Mouse (Mus musculus): ENCODE results near the gene Kat2b. TPM values are rescaled to one million over a fixed set of nuclear protein-coding genes. Genes with fewer than 3 reads are reported as not detected.

Kat2b gene
- total and polyA plus RNA-seq, 3 experiments: 6.2 to 7.4 TPM; not detected in 1

GRCm38 (mm10) chr17:53591910-53592309 lies 25.2 kb downstream of the Kat2b start:
- Histone ChIP-seq H3K27ac (ENCODE audit: control insufficient read depth, low read depth, low read length) (no peak overlapping the region), H3K27me3 (ENCODE audit: control insufficient read depth in 1 of 2, insufficient read depth in 2 of 2, low read length in 2 of 2) (no peaks in the 10 kb centered on the region), H3K9me3 (replicated peaks; ENCODE audit: insufficient read depth, low read length) (no peaks in the 10 kb centered on the region), H3K4me1 (ENCODE audit: control insufficient read depth in 1 of 2, insufficient read depth in 2 of 2, low read length in 2 of 2) (peaks cover 20 to 31% of the 10 kb centered on the region in 2 experiments), H3K4me3 (ENCODE audit: control insufficient read depth in 1 of 2, insufficient read depth in 1 of 2, low read depth in 2 of 2, low read length in 2 of 2) (no peak overlapping the region), H3K36me3 (ENCODE audit: control insufficient read depth in 1 of 2, insufficient read depth in 2 of 2, low read length in 2 of 2) (peaks cover 2 to 30% of the 10 kb centered on the region in 2 experiments; a peak in 3 of 4 replicates), H3K79me2 (ENCODE audit: control insufficient read depth, insufficient read depth, low read length, poor library complexity) (peaks cover 4% of the 10 kb centered on the region), H3K9ac (ENCODE audit: control insufficient read depth, low read depth, low read length, poor library complexity, severe bottlenecking) (no peak overlapping the region)
- TF ChIP-seq NRF1 (IDR thresholded peaks at IDR 0.05; ENCODE audit: insufficient read depth, low read depth, low read length, poor library complexity, severe bottlenecking): no peak
- no peak for DNase-seq (ENCODE audit: low read depth, low spot score)

GRCm38 (mm10) chr17:53594590-53594989 lies 27.9 kb downstream of the Kat2b start:
- Histone ChIP-seq H3K4me1 (ENCODE audit: control insufficient read depth in 1 of 2, insufficient read depth in 2 of 2, low read length in 2 of 2) (peaks cover 15 to 21% of the 10 kb centered on the region in 2 experiments), H3K36me3 (ENCODE audit: control insufficient read depth in 1 of 2, insufficient read depth in 2 of 2, low read length in 2 of 2) (peaks cover 0 to 33% of the 10 kb centered on the region in 2 experiments; a peak in 2 of 4 replicates), H3K9me3 (replicated peaks; ENCODE audit: insufficient read depth, low read length) (no peaks in the 10 kb centered on the region), H3K27me3 (ENCODE audit: control insufficient read depth in 1 of 2, insufficient read depth in 2 of 2, low read length in 2 of 2) (no peaks in the 10 kb centered on the region), H3K27ac (ENCODE audit: control insufficient read depth, low read depth, low read length) (peak overlapping the region; percentile 79), H3K9ac (ENCODE audit: control insufficient read depth, low read depth, low read length, poor library complexity, severe bottlenecking) (peak overlapping the region; percentile 68), H3K4me3 (ENCODE audit: control insufficient read depth in 1 of 2, insufficient read depth in 1 of 2, low read depth in 2 of 2, low read length in 2 of 2) (peak overlapping the region; percentile 5 to 43; a peak in 3 of 4 replicates), H3K79me2 (ENCODE audit: control insufficient read depth, insufficient read depth, low read length, poor library complexity) (peaks cover 2% of the 10 kb centered on the region)
- TF ChIP-seq ZKSCAN1 (IDR thresholded peaks at IDR 0.05; ENCODE audit: low read depth, low read length): no peak
- no peak for TF ChIP-seq MEF2A (IDR thresholded peaks at IDR 0.05; ENCODE audit: extremely low read depth, insufficient replicate concordance, low read depth, low read length, poor library complexity, severe bottlenecking)
- no peak for TF ChIP-seq BHLHE40 (IDR thresholded peaks at IDR 0.05; ENCODE audit: borderline replicate concordance, low read depth, low read length)
- TF ChIP-seq ZC3H11A (IDR thresholded peaks at IDR 0.05; ENCODE audit: low read depth, low read length): no peak
- no peak for TF ChIP-seq RAD21 (IDR thresholded peaks at IDR 0.05; ENCODE audit: low read depth, low read length)
- TF ChIP-seq CHD2 (IDR thresholded peaks at IDR 0.05; ENCODE audit: low read length): no peak
- no peak for TF ChIP-seq NRF1 (IDR thresholded peaks at IDR 0.05; ENCODE audit: insufficient read depth, low read depth, low read length, poor library complexity, severe bottlenecking)
- TF ChIP-seq CHD1 (IDR thresholded peaks at IDR 0.05; ENCODE audit: low read depth, low read length): no peak
- no peak for TF ChIP-seq ELF1 (IDR thresholded peaks at IDR 0.05; ENCODE audit: low read depth, low read length)
- peak in 1 of 2 experiments; percentile 52; a peak in 1 of 4 replicates for TF ChIP-seq EP300 (IDR thresholded peaks at IDR 0.05; ENCODE audit: low read depth in 1 of 2, low read length in 2 of 2)
- TF ChIP-seq SIN3A (IDR thresholded peaks at IDR 0.05; ENCODE audit: low read length): no peak; the same call in 1 of the 2 replicates
- no peak for TF ChIP-seq USF1 (IDR thresholded peaks at IDR 0.05; ENCODE audit: low read depth, low read length)
- TF ChIP-seq USF2 (IDR thresholded peaks at IDR 0.05; ENCODE audit: borderline replicate concordance in 1 of 2, insufficient read depth in 1 of 2, low read depth in 1 of 2, low read length in 2 of 2): no peak
- no peak for TF ChIP-seq TCF12 (IDR thresholded peaks at IDR 0.05; ENCODE audit: low read depth, low read length)
- TF ChIP-seq MAFK (IDR thresholded peaks at IDR 0.05; ENCODE audit: borderline replicate concordance, low read depth, low read length): no peak
- TF ChIP-seq KAT2A (conservative IDR thresholded peaks at IDR 0.05; ENCODE audit: low read depth, low read length): no peak
- TF ChIP-seq HCFC1 (IDR thresholded peaks at IDR 0.05; ENCODE audit: low read depth, low read length): no peak
- TF ChIP-seq JUND (IDR thresholded peaks at IDR 0.05; ENCODE audit: low read depth, low read length): peak; percentile 52; the same call in 1 of the 2 replicates
- 0 out of 2 replicates have a peak, but pooled peaks have one; percentile 11 for TF ChIP-seq TBP (IDR thresholded peaks at IDR 0.05; ENCODE audit: low read depth, low read length)
- DNase-seq (ENCODE audit: low read depth, low spot score): peak; percentile 74

Data from MEL (cell line).